Mouse (Mus musculus): ENCODE measurements around the gene Tuft1. TPM values are rescaled to one million over a fixed set of nuclear protein-coding genes. Genes with fewer than 3 reads are reported as not detected.
"Not testable (repeated sequence)": the region's sequence is repeated elsewhere in the genome, so short reads cannot be mapped to it uniquely, and the experiment has no call there.

The Tuft1 gene
- polyA plus RNA-seq, 1 experiment from 2014 or later: 8.7 TPM

DNA sequence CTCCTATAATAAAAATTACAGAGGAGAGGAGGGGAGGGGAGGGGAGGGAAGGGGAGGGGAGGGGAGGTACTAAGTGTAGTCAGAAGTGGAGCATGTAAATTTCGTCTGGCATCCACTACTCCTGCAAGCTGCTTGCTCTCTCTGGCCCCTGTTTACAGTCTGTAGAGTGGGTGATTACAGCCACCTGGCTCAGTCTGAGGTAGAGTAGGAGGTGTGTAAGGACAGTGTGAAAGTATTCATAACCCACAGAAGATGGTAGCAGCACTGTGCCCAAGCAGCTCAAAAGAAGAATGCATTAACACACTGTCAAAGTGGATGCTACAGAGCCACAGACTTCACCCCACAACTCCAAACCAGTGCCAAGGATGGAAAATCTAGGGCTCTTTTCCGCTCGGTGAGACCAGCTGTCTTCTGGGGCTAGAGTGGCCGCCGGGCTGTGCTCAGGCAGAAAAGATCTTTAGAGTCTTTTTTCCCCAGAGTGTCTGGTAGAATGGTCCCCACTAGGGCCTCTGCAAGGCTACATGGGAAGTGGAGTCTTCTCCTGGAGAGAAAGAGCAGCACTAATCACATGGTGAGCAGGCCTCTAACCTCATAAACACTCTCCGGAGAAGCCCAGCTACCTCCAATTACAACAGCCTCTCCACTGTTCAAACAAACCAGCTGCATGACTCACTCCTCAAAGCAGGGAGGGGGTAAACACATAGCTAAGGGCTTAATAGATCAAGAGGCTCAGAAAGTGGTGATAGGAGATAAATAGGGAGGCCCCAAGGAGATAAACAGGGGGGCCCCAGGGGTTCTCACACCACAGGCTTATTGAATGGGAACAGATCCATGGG is 9.7 kb downstream of the Tuft1 start:
- H3K9ac ChIP-seq (ENCODE audit: low read depth, low read length): peak overlapping the region; percentile 17; the same call in 1 of the 2 replicates
- H3K4me3 ChIP-seq (ENCODE audit: low read depth, low read length): no peak overlapping the region
- H3K9me3 ChIP-seq (replicated peaks; ENCODE audit: control insufficient read depth, low read length): no peaks in the 10 kb centered on the region
- peak overlapping the region; percentile 43 for H3K4me2 ChIP-seq
- H3K27ac ChIP-seq (ENCODE audit: low read depth, low read length): peak overlapping the region; percentile 79
- H3K4me1 ChIP-seq (ENCODE audit: control insufficient read depth, insufficient read depth, low read length): peaks cover 15% of the 10 kb centered on the region
- no peaks in the 10 kb centered on the region for H3K27me3 ChIP-seq (ENCODE audit: control insufficient read depth, insufficient read depth, low read length)
- H3K36me3 ChIP-seq (ENCODE audit: control insufficient read depth, insufficient read depth, low read length): no peaks in the 10 kb centered on the region
- 24% methylated on average over 6 of the region's 6 CpGs for WGBS (ENCODE audit: insufficient replicate concordance)
- peak; percentile 85; the same call in 1 of the 2 replicates for ATAC-seq (replicated peaks; ENCODE audit: insufficient number of reproducible peaks, low FRiP score, low TSS enrichment)

DNA sequence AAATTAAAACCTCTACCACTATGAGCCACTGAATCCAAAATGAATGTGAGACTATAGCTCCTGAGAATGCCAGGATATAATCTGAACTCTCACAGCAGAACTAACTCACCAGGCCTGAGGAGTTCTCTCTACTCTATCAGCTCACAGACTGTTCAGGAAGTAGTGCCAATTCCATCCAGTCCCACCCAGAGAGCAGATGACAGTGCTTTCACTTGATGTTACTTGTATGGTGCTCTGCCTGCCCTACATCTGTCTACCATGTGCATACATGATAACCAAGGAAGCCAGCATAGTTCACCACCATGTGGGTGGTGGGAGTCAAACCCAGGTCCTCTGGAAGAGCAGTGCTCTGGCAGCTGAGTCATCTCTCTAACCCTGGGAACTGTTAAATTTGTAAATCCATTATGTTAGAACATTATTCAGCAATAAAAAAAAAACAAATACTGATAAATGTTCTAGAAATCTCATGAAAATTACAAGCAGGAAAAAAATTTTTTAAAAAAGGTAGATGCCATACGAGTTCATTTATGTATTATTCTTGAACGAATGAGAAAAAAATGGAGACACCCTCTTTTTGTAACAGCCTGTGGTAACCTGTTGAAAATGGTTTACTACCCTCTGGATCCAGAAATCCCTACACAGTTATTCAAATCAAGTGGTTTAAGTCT is 16.0 kb downstream of the Tuft1 start, which contains the start of gene Gm10972:
Gene Gm10972 (plus strand): TSS at position 618 of the 668 bp plus-strand sequence.
- WGBS (ENCODE audit: insufficient replicate concordance): 81% methylated on average over 2 of the region's 2 CpGs
- H3K4me3 ChIP-seq (ENCODE audit: low read depth, low read length); H3K4me1 ChIP-seq (ENCODE audit: control insufficient read depth, insufficient read depth, low read length); H3K27me3 ChIP-seq (ENCODE audit: control insufficient read depth, insufficient read depth, low read length); H3K9me3 ChIP-seq (replicated peaks; ENCODE audit: control insufficient read depth, low read length); H3K4me2 ChIP-seq; ATAC-seq (replicated peaks; ENCODE audit: insufficient number of reproducible peaks, low FRiP score, low TSS enrichment); H3K27ac ChIP-seq (ENCODE audit: low read depth, low read length); H3K9ac ChIP-seq (ENCODE audit: low read depth, low read length); H3K36me3 ChIP-seq (ENCODE audit: control insufficient read depth, insufficient read depth, low read length): not testable (repeated sequence)

DNA sequence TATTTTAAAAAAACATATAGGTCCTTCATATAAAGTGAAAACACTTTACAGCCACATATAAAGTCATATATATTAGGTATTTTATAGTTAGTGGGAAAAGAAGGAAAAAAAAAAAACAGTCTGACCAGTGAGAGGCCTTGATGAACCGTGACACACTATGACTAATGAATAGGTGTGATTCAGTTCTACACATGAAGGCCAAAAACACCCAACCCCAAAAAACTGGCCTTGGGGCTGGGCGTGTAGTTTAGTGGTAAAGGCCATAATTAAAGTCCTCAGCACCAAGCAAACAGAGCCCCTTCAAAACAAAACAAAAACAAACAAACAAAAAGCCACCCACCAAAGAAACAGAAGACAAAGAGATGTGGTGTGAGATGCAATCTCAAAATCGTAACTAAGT is 28.8 kb downstream of the Tuft1 start:
- no peak overlapping the region for H3K4me3 ChIP-seq (ENCODE audit: low read depth, low read length)
- 71% methylated on average over 3 of the region's 3 CpGs for WGBS (ENCODE audit: insufficient replicate concordance)
- no peaks in the 10 kb centered on the region for H3K27me3 ChIP-seq (ENCODE audit: control insufficient read depth, insufficient read depth, low read length)
- no peaks in the 10 kb centered on the region for H3K4me1 ChIP-seq (ENCODE audit: control insufficient read depth, insufficient read depth, low read length)
- H3K36me3 ChIP-seq (ENCODE audit: control insufficient read depth, insufficient read depth, low read length): no peaks in the 10 kb centered on the region
- no peak overlapping the region for H3K27ac ChIP-seq (ENCODE audit: low read depth, low read length)
- no peak for ATAC-seq (replicated peaks; ENCODE audit: insufficient number of reproducible peaks, low FRiP score, low TSS enrichment)
- no peaks in the 10 kb centered on the region for H3K9me3 ChIP-seq (replicated peaks; ENCODE audit: control insufficient read depth, low read length)
- no peak overlapping the region for H3K4me2 ChIP-seq
- H3K9ac ChIP-seq (ENCODE audit: low read depth, low read length): no peak overlapping the region

DNA sequence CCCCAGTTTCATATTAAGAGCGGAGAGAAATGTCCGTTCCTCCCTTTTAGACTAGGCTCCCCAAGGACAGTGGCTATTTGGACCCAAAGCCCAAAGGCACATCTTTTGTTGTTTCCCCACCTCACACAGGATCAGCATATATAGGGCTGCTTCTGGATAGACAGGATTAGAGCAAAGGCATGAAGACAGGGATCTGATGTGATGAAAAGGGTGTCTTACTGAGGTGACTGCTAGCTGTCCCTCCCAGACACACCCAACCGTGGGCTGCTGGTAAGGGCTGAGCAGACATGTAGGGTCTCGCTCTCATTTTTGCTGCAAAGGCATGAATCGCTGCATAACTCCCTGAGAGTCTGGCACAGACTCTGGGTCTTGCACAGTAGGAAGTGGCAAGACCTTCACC is 30.0 kb downstream of the Tuft1 start:
- Histone ChIP-seq H3K27ac (ENCODE audit: low read depth, low read length) (no peak overlapping the region), H3K4me3 (ENCODE audit: low read depth, low read length) (no peak overlapping the region), H3K27me3 (ENCODE audit: control insufficient read depth, insufficient read depth, low read length) (no peaks in the 10 kb centered on the region), H3K4me2 (no peak overlapping the region), H3K9ac (ENCODE audit: low read depth, low read length) (no peak overlapping the region), H3K36me3 (ENCODE audit: control insufficient read depth, insufficient read depth, low read length) (no peaks in the 10 kb centered on the region), H3K4me1 (ENCODE audit: control insufficient read depth, insufficient read depth, low read length) (peaks cover 2% of the 10 kb centered on the region; the same call in 1 of the 2 replicates), H3K9me3 (replicated peaks; ENCODE audit: control insufficient read depth, low read length) (no peaks in the 10 kb centered on the region)
- no peak for ATAC-seq (replicated peaks; ENCODE audit: insufficient number of reproducible peaks, low FRiP score, low TSS enrichment)
- WGBS (ENCODE audit: insufficient replicate concordance): 87% methylated on average over 5 of the region's 5 CpGs

DNA sequence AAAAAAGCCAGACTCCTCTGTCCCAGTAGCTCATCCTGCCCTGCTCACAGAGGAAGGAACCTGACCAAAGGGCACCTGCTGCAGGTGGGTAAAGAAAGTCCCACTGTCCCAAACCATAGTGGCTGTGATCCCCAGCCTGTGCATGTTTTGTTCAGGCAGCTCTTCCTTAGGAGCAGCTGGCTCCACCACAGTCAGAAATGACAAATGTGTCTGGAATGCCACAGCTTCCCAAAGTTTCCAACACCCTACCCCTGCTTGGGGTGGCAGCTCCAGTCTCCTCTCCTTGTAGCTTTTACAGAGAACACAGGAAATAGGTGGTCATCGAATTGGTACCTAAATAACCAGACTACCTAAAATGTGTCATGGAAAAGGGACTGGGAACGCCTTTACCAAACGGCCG is 34.4 kb downstream of the Tuft1 start:
- H3K4me1 ChIP-seq (ENCODE audit: control insufficient read depth, insufficient read depth, low read length): peaks cover 27% of the 10 kb centered on the region
- H3K9me3 ChIP-seq (replicated peaks; ENCODE audit: control insufficient read depth, low read length): no peaks in the 10 kb centered on the region
- H3K9ac ChIP-seq (ENCODE audit: low read depth, low read length): no peak overlapping the region
- H3K27ac ChIP-seq (ENCODE audit: low read depth, low read length): no peak overlapping the region
- H3K27me3 ChIP-seq (ENCODE audit: control insufficient read depth, insufficient read depth, low read length): no peaks in the 10 kb centered on the region
- H3K4me2 ChIP-seq: no peak overlapping the region
- WGBS (ENCODE audit: insufficient replicate concordance): 80% methylated on average over 4 of the region's 4 CpGs
- H3K36me3 ChIP-seq (ENCODE audit: control insufficient read depth, insufficient read depth, low read length): no peaks in the 10 kb centered on the region
- ATAC-seq (replicated peaks; ENCODE audit: insufficient number of reproducible peaks, low FRiP score, low TSS enrichment): no peak
- no peak overlapping the region for H3K4me3 ChIP-seq (ENCODE audit: low read depth, low read length)

DNA sequence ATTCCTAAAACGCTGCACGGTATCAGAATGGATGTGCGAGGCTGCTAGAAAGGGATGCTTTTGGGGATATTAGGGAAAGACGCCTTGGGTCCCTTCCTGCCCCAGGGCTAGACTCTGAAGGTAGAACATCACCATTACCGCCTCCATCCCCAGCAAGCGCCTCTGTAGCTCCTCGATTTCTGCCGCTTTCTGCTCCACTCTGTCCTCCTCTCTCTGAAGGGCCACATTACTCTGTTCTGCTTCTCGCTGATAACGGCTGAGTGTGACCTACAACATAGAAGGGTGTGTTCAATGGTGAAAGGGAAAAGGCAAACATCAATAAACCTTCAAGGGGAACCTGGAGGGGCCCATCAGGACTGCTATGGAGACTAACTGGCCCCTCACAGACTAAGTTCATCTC is 36.1 kb downstream of the Tuft1 start:
- WGBS (ENCODE audit: insufficient replicate concordance): 79% methylated on average over 10 of the region's 10 CpGs
- Histone ChIP-seq H3K9ac (ENCODE audit: low read depth, low read length) (no peak overlapping the region), H3K4me2 (peak overlapping the region; percentile 2; the same call in 1 of the 2 replicates), H3K4me1 (ENCODE audit: control insufficient read depth, insufficient read depth, low read length) (peaks cover 27% of the 10 kb centered on the region), H3K4me3 (ENCODE audit: low read depth, low read length) (no peak overlapping the region), H3K27me3 (ENCODE audit: control insufficient read depth, insufficient read depth, low read length) (no peaks in the 10 kb centered on the region), H3K27ac (ENCODE audit: low read depth, low read length) (peak overlapping the region; percentile 41), H3K9me3 (replicated peaks; ENCODE audit: control insufficient read depth, low read length) (no peaks in the 10 kb centered on the region), H3K36me3 (ENCODE audit: control insufficient read depth, insufficient read depth, low read length) (no peaks in the 10 kb centered on the region)
- ATAC-seq (replicated peaks; ENCODE audit: insufficient number of reproducible peaks, low FRiP score, low TSS enrichment): peak; percentile 73

DNA sequence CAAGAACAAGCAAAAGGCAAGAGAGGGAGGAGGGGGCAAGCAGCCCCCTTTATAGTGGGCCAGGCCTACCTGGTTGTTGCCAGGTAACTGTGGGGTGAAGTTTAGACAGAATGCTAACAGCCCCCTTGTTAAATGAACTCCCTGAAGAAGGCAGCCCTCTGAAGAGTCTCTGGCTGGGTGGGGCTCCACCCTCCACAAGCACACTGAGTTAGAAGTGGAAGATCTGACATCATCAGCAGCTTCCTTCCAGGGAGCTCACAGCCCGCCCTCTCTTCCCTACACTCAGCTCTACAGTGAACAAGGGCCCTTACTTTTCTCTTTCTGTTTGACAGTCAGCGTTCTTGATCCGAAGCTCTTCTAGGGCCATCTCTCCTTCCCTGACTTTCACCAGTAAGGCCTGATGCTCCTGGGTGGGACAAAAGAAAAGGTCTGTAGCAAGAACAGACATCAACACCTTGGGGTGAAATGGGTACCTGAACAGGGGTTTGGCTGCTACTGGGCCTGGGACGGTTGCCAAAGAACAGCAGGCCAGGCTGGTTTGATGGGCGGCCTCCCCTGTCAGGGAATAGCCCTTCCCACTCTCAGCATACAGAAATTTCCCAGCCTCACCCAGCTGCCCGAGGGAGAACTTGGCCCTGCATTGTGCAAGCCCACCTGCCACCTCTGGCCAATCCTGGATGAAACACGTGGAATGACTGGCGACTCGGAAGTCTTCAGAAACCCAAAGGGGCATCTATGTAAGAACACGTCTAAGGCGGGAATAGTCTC is 36.7 kb downstream of the Tuft1 start:
- Histone ChIP-seq H3K36me3 (ENCODE audit: control insufficient read depth, insufficient read depth, low read length) (no peaks in the 10 kb centered on the region), H3K4me1 (ENCODE audit: control insufficient read depth, insufficient read depth, low read length) (peaks cover 27% of the 10 kb centered on the region), H3K4me2 (peak overlapping the region; percentile 2; the same call in 1 of the 2 replicates), H3K9me3 (replicated peaks; ENCODE audit: control insufficient read depth, low read length) (no peaks in the 10 kb centered on the region), H3K4me3 (ENCODE audit: low read depth, low read length) (no peak overlapping the region), H3K27me3 (ENCODE audit: control insufficient read depth, insufficient read depth, low read length) (no peaks in the 10 kb centered on the region), H3K9ac (ENCODE audit: low read depth, low read length) (no peak overlapping the region), H3K27ac (ENCODE audit: low read depth, low read length) (peak overlapping the region; percentile 41)
- ATAC-seq (replicated peaks; ENCODE audit: insufficient number of reproducible peaks, low FRiP score, low TSS enrichment): peak; percentile 80; the same call in 1 of the 2 replicates
- WGBS (ENCODE audit: insufficient replicate concordance): 69% methylated on average over 11 of the region's 11 CpGs

DNA sequence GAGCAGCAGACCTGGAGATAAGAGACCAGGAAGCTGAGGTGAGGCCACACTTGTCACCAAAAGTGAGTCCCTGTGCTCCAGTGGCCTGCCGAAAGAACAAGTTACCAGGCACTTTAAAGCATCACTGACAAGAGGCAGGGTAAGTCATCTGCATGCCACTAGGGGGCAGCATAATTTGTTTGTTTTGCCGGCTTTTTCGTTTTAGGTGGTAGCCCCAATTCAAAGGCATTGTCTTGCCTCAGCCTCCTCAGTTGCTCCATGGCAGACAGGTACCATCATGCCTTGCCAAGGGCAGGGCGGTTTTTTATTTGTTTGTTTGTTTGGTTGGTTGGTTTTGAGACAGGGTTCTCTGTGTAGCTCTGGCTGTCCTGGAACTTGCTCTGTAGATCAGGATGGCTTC is 42.0 kb downstream of the Tuft1 start:
- Histone ChIP-seq H3K9me3 (replicated peaks; ENCODE audit: control insufficient read depth, low read length) (no peaks in the 10 kb centered on the region), H3K4me2 (no peak overlapping the region), H3K9ac (ENCODE audit: low read depth, low read length) (no peak overlapping the region), H3K27ac (ENCODE audit: low read depth, low read length) (no peak overlapping the region), H3K4me1 (ENCODE audit: control insufficient read depth, insufficient read depth, low read length) (peaks cover 17% of the 10 kb centered on the region), H3K4me3 (ENCODE audit: low read depth, low read length) (no peak overlapping the region), H3K36me3 (ENCODE audit: control insufficient read depth, insufficient read depth, low read length) (no peaks in the 10 kb centered on the region), H3K27me3 (ENCODE audit: control insufficient read depth, insufficient read depth, low read length) (no peaks in the 10 kb centered on the region)
- WGBS (ENCODE audit: insufficient replicate concordance): 66% methylated on average over 4 of the region's 4 CpGs
- ATAC-seq (replicated peaks; ENCODE audit: insufficient number of reproducible peaks, low FRiP score, low TSS enrichment): no peak

Measured in heart, embryonic 11.5 days (tissue).